Mouse (Mus musculus) lung, postnatal 14 days (tissue): ENCODE data around the gene Ganab.
"Not testable (repeated sequence)": the region's sequence is repeated elsewhere in the genome, so short reads cannot be mapped to it uniquely, and the experiment has no call there.

ENCODE experiments used
- DNase-seq: peaks from one replicate; pipeline ENCODE4 v3.0.0; 2021

Gene Ganab

GRCm38 (mm10) chr19:8888511-8889385, 9.1 kb upstream of the Ganab start, which contains the start of the genes 1810009A15Rik and Gm49416:
TSS of gene 1810009A15Rik (plus strand) at chr19:8888853.
TSS of gene Gm49416 (plus strand) at chr19:8888926.
- peak; percentile 95 for DNase-seq

GRCm38 (mm10) chr19:8892829-8893766, 4.8 kb upstream of the Ganab start, which contains the start of gene Ints5:
TSS of gene Ints5 (plus strand) at chr19:8893005.
- DNase-seq: peak; percentile 86

- DNase-seq: no peak
Measured at GRCm38 (mm10) chr19:8895397-8895960, 2.4 kb upstream of the Ganab start.

GRCm38 (mm10) chr19:8896231-8896630, 1.6 kb upstream of the Ganab start:
- DNase-seq: not testable (repeated sequence)

GRCm38 (mm10) chr19:8897211-8897864, 533 bp upstream of the Ganab start:
- peak; percentile 50 for DNase-seq

GRCm38 (mm10) chr19:8898576-8898975, 705 bp downstream of the Ganab start:
- no peak for DNase-seq

GRCm38 (mm10) chr19:8899079-8899478, 1.2 kb downstream of the Ganab start:
- DNase-seq: no peak

- no peak for DNase-seq
Measured at GRCm38 (mm10) chr19:8903412-8903811, 5.5 kb downstream of the Ganab start.

GRCm38 (mm10) chr19:8908531-8908930, 10.7 kb downstream of the Ganab start:
- DNase-seq: no peak

GRCm38 (mm10) chr19:8911810-8912209, 13.9 kb downstream of the Ganab start:
- no peak for DNase-seq

- no peak for DNase-seq
Measured at GRCm38 (mm10) chr19:8914212-8914611, 16.3 kb downstream of the Ganab start.

GRCm38 (mm10) chr19:8919000-8919399, 21.1 kb downstream of the Ganab start:
- no peak for DNase-seq

- DNase-seq: no peak
Measured at GRCm38 (mm10) chr19:8919684-8920072, 21.8 kb downstream of the Ganab start.

GRCm38 (mm10) chr19:8920073-8920736, 22.3 kb downstream of the Ganab start, which contains the start of gene B3gat3:
TSS of gene B3gat3 (plus strand) at chr19:8920374.
- peak; percentile 95 for DNase-seq

- DNase-seq: peak; percentile 34
Measured at GRCm38 (mm10) chr19:8920836-8921291, 23.0 kb downstream of the Ganab start.

- no peak for DNase-seq
Measured at GRCm38 (mm10) chr19:8921741-8922140, 23.9 kb downstream of the Ganab start.

- DNase-seq: no peak
Measured at GRCm38 (mm10) chr19:8926766-8927165, 28.9 kb downstream of the Ganab start.

- no peak for DNase-seq
Measured at GRCm38 (mm10) chr19:8927891-8928525, 30.1 kb downstream of the Ganab start.

- no peak for DNase-seq
Measured at GRCm38 (mm10) chr19:8928689-8929223, 30.9 kb downstream of the Ganab start.

- DNase-seq: peak; percentile 91
Measured at GRCm38 (mm10) chr19:8929224-8930088, 31.6 kb downstream of the Ganab start, which contains the start of the genes Rom1 and Eml3. TSS of gene Rom1 (minus strand) at chr19:8929356. TSS of gene Eml3 (plus strand) at chr19:8929552.
